Mouse (Mus musculus) thymus, postnatal 14 days (tissue): ENCODE data around the gene R3hdml.
"Not testable (repeated sequence)": the region's sequence is repeated elsewhere in the genome, so short reads cannot be mapped to it uniquely, and the experiment has no call there.

Source experiments
- DNase-seq: peaks from one replicate; pipeline ENCODE4 v3.0.0; 2021

Gene R3hdml

GRCm38 (mm10) chr2:163492018-163492417, at the start of gene R3hdml:
R3hdml (plus strand) TSS chr2:163492318.
- DNase-seq = no peak

GRCm38 (mm10) chr2:163443543-163443942, 48.6 kb upstream of the R3hdml start:
- DNase-seq = no peak

GRCm38 (mm10) chr2:163444017-163444416, 48.1 kb upstream of the R3hdml start:
- no peak for DNase-seq

- DNase-seq = no peak
These were observed 44.7 kb upstream of the R3hdml start for GRCm38 (mm10) chr2:163447375-163447774.

GRCm38 (mm10) chr2:163449276-163449675, 42.8 kb upstream of the R3hdml start:
- no peak for DNase-seq

GRCm38 (mm10) chr2:163450668-163451295, 41.3 kb upstream of the R3hdml start:
- no peak for DNase-seq

- DNase-seq = no peak
These were observed 39.4 kb upstream of the R3hdml start for GRCm38 (mm10) chr2:163452738-163453137.

GRCm38 (mm10) chr2:163453378-163453777, 38.7 kb upstream of the R3hdml start:
- DNase-seq = no peak

GRCm38 (mm10) chr2:163458539-163459265, 33.4 kb upstream of the R3hdml start:
- DNase-seq = no peak

GRCm38 (mm10) chr2:163459380-163459779, 32.7 kb upstream of the R3hdml start:
- no peak for DNase-seq

- DNase-seq = no peak
These were observed 31.5 kb upstream of the R3hdml start for GRCm38 (mm10) chr2:163460622-163461021.

GRCm38 (mm10) chr2:163461307-163461706, 30.8 kb upstream of the R3hdml start:
- not testable (repeated sequence) for DNase-seq

- no peak for DNase-seq
These were observed 29.7 kb upstream of the R3hdml start for GRCm38 (mm10) chr2:163462386-163462785.

- no peak for DNase-seq
These were observed 29.3 kb upstream of the R3hdml start for GRCm38 (mm10) chr2:163462801-163463200.

GRCm38 (mm10) chr2:163463251-163463769, 28.8 kb upstream of the R3hdml start:
- DNase-seq = no peak

- DNase-seq = no peak
These were observed 28.1 kb upstream of the R3hdml start for GRCm38 (mm10) chr2:163463998-163464397.

GRCm38 (mm10) chr2:163464562-163464961, 27.6 kb upstream of the R3hdml start:
- DNase-seq = no peak

- DNase-seq = no peak
These were observed 25.3 kb upstream of the R3hdml start for GRCm38 (mm10) chr2:163466771-163467170.

GRCm38 (mm10) chr2:163467585-163467984, 24.5 kb upstream of the R3hdml start:
- DNase-seq = no peak

GRCm38 (mm10) chr2:163468866-163469265, 23.3 kb upstream of the R3hdml start:
- DNase-seq = no peak

- DNase-seq = no peak
These were observed 22.4 kb upstream of the R3hdml start for GRCm38 (mm10) chr2:163469711-163470110.

- DNase-seq = no peak
These were observed 21.0 kb upstream of the R3hdml start for GRCm38 (mm10) chr2:163471136-163471535.

- DNase-seq = no peak
These were observed 20.2 kb upstream of the R3hdml start for GRCm38 (mm10) chr2:163471710-163472465.

- peak; percentile 97 for DNase-seq
These were observed 19.7 kb upstream of the R3hdml start, which contains the start of gene Fitm2 for GRCm38 (mm10) chr2:163472466-163472851. Fitm2 (minus strand) TSS chr2:163472629.
